Mouse (Mus musculus) thymus, adult 2 months (tissue): ENCODE results near the gene Mrap. TPM values are rescaled to one million over a fixed set of nuclear protein-coding genes. Genes with fewer than 3 reads are reported as not detected.

Experiments
- DNase-seq: peaks from one replicate; pipeline ENCODE4 v3.0.0; 2021
- H3K27ac ChIP-seq: fragments of 200-500 bp; 2 replicates; pipeline ENCODE4 v1.5.1; 2012; ENCODE audit warnings: low read length, control low read depth; ENCODE audit not compliant: control insufficient read depth, insufficient read depth
- H3K27me3 ChIP-seq: fragments of 200-500 bp; 2 replicates; pipeline ENCODE4 v1.6.1; 2012; ENCODE audit warnings: mild to moderate bottlenecking, low read length, moderate library complexity, mixed read lengths; ENCODE audit not compliant: control insufficient read depth, insufficient read depth
- H3K36me3 ChIP-seq: fragments of 200-500 bp; 2 replicates; pipeline ENCODE4 v1.6.1; 2012; ENCODE audit warnings: mild to moderate bottlenecking, low read length, moderate library complexity; ENCODE audit not compliant: control insufficient read depth, insufficient read depth
- H3K4me1 ChIP-seq: fragments of 200-500 bp; replicated peaks from 2 replicates; pipeline ENCODE4 v1.6.1; 2012; ENCODE audit warnings: low read length; ENCODE audit not compliant: control insufficient read depth, insufficient read depth
- H3K4me3 ChIP-seq: fragments of 200-500 bp; 2 replicates; pipeline ENCODE4 v1.5.1; 2012; ENCODE audit warnings: mild to moderate bottlenecking, low read length, control low read depth, moderate library complexity; ENCODE audit not compliant: control insufficient read depth, insufficient read depth
- CTCF ChIP-seq: fragments of 200-500 bp; IDR thresholded peaks from 2 replicates; pipeline ENCODE4 v1.5.1; 2012; ENCODE audit warnings: mild to moderate bottlenecking, control low read depth, low read length, moderate library complexity, borderline replicate concordance; ENCODE audit not compliant: control insufficient read depth, poor library complexity, insufficient read depth; ENCODE audit errors: extremely low read depth
- POLR2A ChIP-seq: fragments of 200-500 bp; IDR thresholded peaks from 2 replicates; pipeline ENCODE4 v1.6.1; 2012; ENCODE audit warnings: mild to moderate bottlenecking, low read length, control low read depth, moderate library complexity; ENCODE audit not compliant: control insufficient read depth, poor library complexity, insufficient read depth; ENCODE audit errors: extremely low read depth
- WGBS: fragments of 180-500 bp; shearing (Covaris S2); methylation state at CpG from one replicate; pipeline ENCODE4 v1.1.7; 2018; 5-methylcytosine and 5-hydroxymethylcytosine counted together
- polyA plus RNA-seq: library from polyadenylated mRNA; depleted of rRNA; stranded (reverse); fragments of >200 nt; gene quantifications from 2 replicates; pipeline ENCODE4 v1.2.3, GENCODE M21; 2012; rRNA removed

Gene Mrap
- polyA plus RNA-seq, 1 experiment: 41.1 TPM

DNA sequence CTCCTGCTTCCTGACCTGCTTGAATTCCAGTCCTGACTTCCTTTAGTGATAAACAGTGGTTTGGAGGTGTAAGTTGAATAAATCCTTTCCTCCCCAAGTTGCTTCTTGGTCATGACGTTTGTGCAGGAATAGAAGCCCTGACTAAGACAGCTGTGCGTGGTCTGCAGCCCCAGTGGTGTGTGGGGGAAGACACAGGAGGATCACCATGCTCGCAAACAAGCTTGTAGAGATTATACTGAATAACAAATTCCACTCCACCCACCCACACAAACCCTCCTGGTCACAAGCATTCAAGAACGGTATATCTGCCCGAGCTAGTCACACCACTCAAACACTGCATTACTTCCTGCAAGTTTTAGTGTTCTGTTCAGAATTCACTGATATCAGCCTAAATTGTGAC, 54.1 kb downstream of the Mrap start:
- H3K36me3 ChIP-seq: peaks cover 18% of the 10 kb centered on the region
- no peak for TF ChIP-seq CTCF
- TF ChIP-seq POLR2A: no peak

DNA sequence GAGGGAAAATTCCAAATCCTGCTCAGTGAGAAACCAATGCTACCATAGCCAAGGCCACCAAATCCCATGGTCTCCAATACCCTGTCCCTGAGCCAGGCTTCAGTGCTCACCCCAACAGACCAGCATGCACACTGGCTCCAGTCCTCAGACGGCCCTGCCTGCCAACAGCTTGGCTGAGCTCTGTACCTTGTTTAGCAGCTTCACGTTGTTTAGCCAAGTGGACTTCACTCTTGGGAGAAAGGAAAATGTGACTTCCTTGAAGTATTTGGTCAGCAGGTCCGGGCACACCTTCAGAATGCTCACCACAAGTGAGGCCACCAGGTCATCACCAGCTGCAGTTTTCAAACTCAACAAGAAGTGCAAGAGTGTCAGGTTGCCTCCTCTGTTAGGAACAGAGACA, 54.5 kb downstream of the Mrap start:
- WGBS: 92% methylated on average over 3 of the region's 3 CpGs
- Histone ChIP-seq H3K4me1 (no peaks in the 10 kb centered on the region), H3K36me3 (peaks cover 17% of the 10 kb centered on the region)

More for the DNA sequence above, 54.1 kb downstream of the Mrap start:
- no peak for DNase-seq
- H3K27me3 ChIP-seq: no peaks in the 10 kb centered on the region
- H3K27ac ChIP-seq: no peak overlapping the region
- no peaks in the 10 kb centered on the region for H3K4me1 ChIP-seq
- H3K4me3 ChIP-seq: no peak overlapping the region
- WGBS: 86% methylated on average over 5 of the region's 5 CpGs

GRCm38 (mm10) chr16:90794708-90795107, 56.7 kb downstream of the Mrap start:
- no peaks in the 10 kb centered on the region for H3K4me1 ChIP-seq
- peaks cover 4% of the 10 kb centered on the region; the same call in 1 of the 2 replicates for H3K36me3 ChIP-seq
- no peak for DNase-seq
- H3K4me3 ChIP-seq: no peak overlapping the region
- TF ChIP-seq CTCF (no peak), POLR2A (no peak)
- no peak overlapping the region for H3K27ac ChIP-seq
- H3K27me3 ChIP-seq: no peaks in the 10 kb centered on the region

More for the DNA sequence above, 54.5 kb downstream of the Mrap start:
- Histone ChIP-seq H3K27me3 (no peaks in the 10 kb centered on the region), H3K27ac (no peak overlapping the region), H3K4me3 (no peak overlapping the region)
- TF ChIP-seq POLR2A: no peak
- TF ChIP-seq CTCF: no peak
- DNase-seq: no peak

GRCm38 (mm10) chr16:90798446-90798845, 60.4 kb downstream of the Mrap start:
- WGBS: 97% methylated on average over 8 of the region's 8 CpGs
- Histone ChIP-seq H3K4me1 (no peaks in the 10 kb centered on the region), H3K27ac (no peak overlapping the region), H3K36me3 (peaks cover 4% of the 10 kb centered on the region; the same call in 1 of the 2 replicates), H3K27me3 (no peaks in the 10 kb centered on the region), H3K4me3 (no peak overlapping the region)
- TF ChIP-seq CTCF (no peak), POLR2A (no peak)
- DNase-seq: no peak

DNA sequence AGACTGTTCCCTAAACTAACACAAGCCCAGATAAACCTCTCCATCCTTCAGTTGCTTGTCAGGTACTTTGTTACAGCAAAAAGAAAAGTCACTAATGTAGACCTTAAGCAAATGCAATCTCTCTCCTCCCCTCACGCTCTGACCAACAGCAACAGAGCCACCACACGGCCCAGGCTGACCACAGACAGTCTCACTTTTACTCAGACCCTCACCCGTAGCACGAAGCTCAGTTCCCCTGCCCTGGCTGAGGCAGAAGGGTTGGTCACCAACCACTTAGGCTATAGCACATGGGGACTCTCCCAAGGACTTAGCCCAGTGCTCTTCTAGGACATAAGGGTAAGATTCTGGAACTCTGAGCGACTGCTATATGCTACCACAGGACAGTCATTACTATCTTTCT, 60.8 kb downstream of the Mrap start:
- no peaks in the 10 kb centered on the region for H3K27me3 ChIP-seq
- TF ChIP-seq CTCF (no peak), POLR2A (no peak)
- H3K4me3 ChIP-seq: no peak overlapping the region
- H3K36me3 ChIP-seq: peaks cover 4% of the 10 kb centered on the region; the same call in 1 of the 2 replicates
- no peak overlapping the region for H3K27ac ChIP-seq
- no peaks in the 10 kb centered on the region for H3K4me1 ChIP-seq
- DNase-seq: no peak
- WGBS: 93% methylated on average over 5 of the region's 5 CpGs

Other genes starting within 250 kb of the Mrap start
- gene Mis18a, start 10.8 kb upstream of the Mrap start, polyA plus RNA-seq: 44.7 and 46.3 TPM in 2 replicates
- gene Urb1, start 72.2 kb downstream of the Mrap start, polyA plus RNA-seq: 9.3 and 10.3 TPM in 2 replicates
- 2.0 TPM in 2 replicates for gene Eva1c, start 88.5 kb downstream of the Mrap start, polyA plus RNA-seq
- 20.7 and 25.3 TPM in 2 replicates for gene Cfap298, start 196.9 kb downstream of the Mrap start, polyA plus RNA-seq